Mouse (Mus musculus) spleen, adult 2 months (tissue): Measurements from ENCODE around the gene Map3k1.
"Not testable (repeated sequence)": the region's sequence is repeated elsewhere in the genome, so short reads cannot be mapped to it uniquely, and the experiment has no call there.

Source experiments
- CTCF ChIP-seq: fragments of 200-500 bp; IDR thresholded peaks from 2 replicates; pipeline ENCODE4 v1.5.1; 2011; ENCODE audit warnings: mild to moderate bottlenecking, inconsistent platforms; ENCODE audit not compliant: insufficient read depth, insufficient read length, insufficient replicate concordance; ENCODE audit errors: extremely low read depth
- POLR2A ChIP-seq: fragments of 200-500 bp; IDR thresholded peaks from 2 replicates; pipeline ENCODE4 v1.6.1; 2011; ENCODE audit warnings: low read depth, low read length, inconsistent platforms

DNA sequence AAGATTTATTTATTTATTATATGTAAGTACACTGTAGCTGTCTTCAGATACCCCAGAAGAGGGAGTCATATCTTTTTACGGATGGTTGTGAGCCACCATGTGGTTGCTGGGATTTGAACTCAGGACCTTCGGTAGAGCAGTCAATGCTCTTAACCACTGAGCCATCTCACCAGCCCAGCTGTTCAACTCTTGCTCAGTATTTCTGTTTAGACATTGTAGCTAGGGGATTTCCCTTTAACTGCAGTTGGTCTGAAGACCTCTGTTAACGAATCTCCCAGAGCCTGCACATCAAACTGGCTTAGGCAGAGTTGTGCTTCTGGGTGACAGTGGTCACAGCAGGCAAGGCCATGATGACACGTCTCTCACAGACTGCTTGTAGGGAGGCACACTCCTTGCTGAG, 104.8 kb downstream of the Map3k1 start:
- TF ChIP-seq CTCF, POLR2A: not testable (repeated sequence)
